Mouse (Mus musculus) midbrain, postnatal 0 days (tissue): ENCODE results near the gene Col4a1. TPM values are rescaled to one million over a fixed set of nuclear protein-coding genes. Genes with fewer than 3 reads are reported as not detected.

Experiments
- ATAC-seq: fragments of 200-750 bp; cut with Nextera tagmentation; 2 replicates; pipeline ENCODE4 v1.8.0; 2017; ENCODE audit warnings: moderate number of reproducible peaks, mild to moderate bottlenecking, moderate TSS enrichment, moderate library complexity; ENCODE audit not compliant: low FRiP score
- DNase-seq: peaks from one replicate; pipeline ENCODE4 v3.0.0-alpha.2; 2015; ENCODE audit warnings: low spot score
- H3K27ac ChIP-seq: fragments of 300-500 bp; sonication (generic); 2 replicates; pipeline ENCODE4 v1.5.1; 2014; ENCODE audit warnings: low read depth, mild to moderate bottlenecking, low read length, mixed read lengths
- H3K27me3 ChIP-seq: fragments of 300-500 bp; sonication (generic); 2 replicates; pipeline ENCODE4 v1.6.1; 2014; ENCODE audit warnings: low read length, control low read depth, mixed read lengths; ENCODE audit not compliant: insufficient read depth
- H3K36me3 ChIP-seq: fragments of 300-500 bp; sonication (generic); 2 replicates; pipeline ENCODE4 v1.6.1; 2014; ENCODE audit warnings: low read length, control low read depth, mixed read lengths; ENCODE audit not compliant: insufficient read depth
- H3K4me1 ChIP-seq: fragments of 300-500 bp; sonication (generic); 2 replicates; pipeline ENCODE4 v1.6.1; 2014; ENCODE audit warnings: mild to moderate bottlenecking, control low read depth, antibody characterized with exemption, low read length, mixed read lengths; ENCODE audit not compliant: insufficient read depth
- H3K4me2 ChIP-seq: fragments of 300-500 bp; sonication (generic); 2 replicates; pipeline ENCODE4 v1.6.1; 2014; ENCODE audit warnings: low read depth, mild to moderate bottlenecking, low read length, mixed read lengths; ENCODE audit not compliant: poor library complexity, severe bottlenecking
- H3K4me3 ChIP-seq: fragments of 300-500 bp; sonication (generic); 2 replicates; pipeline ENCODE4 v1.5.1; 2014; ENCODE audit warnings: low read depth, mild to moderate bottlenecking, low read length, moderate library complexity
- H3K9ac ChIP-seq: fragments of 300-500 bp; sonication (generic); replicated peaks from 2 replicates; pipeline ENCODE4 v1.6.1; 2014; ENCODE audit warnings: mild to moderate bottlenecking, low read length, moderate library complexity, mixed read lengths; ENCODE audit not compliant: poor library complexity, severe bottlenecking
- H3K9me3 ChIP-seq: fragments of 300-500 bp; sonication (generic); 2 replicates; pipeline ENCODE4 v1.6.1; 2016; ENCODE audit warnings: low read length, control low read depth
- CTCF ChIP-seq: IDR thresholded peaks from 2 replicates; pipeline ENCODE4 v1.5.1; 2016; ENCODE audit warnings: antibody characterized with exemption, mild to moderate bottlenecking
- WGBS: fragments of 180-500 bp; shearing (Covaris S2); extraction: QIAGEN DNeasy Blood & Tissue Kit; methylation state at CpG from one replicate; pipeline ENCODE4 v1.1.7; 2014; 5-methylcytosine and 5-hydroxymethylcytosine counted together
- polyA plus RNA-seq: library from polyadenylated mRNA; unstranded; fragments of >200 nt; fragmentation: Nextera tagmentation; extraction: Ambion mirVana; gene quantifications from 2 replicates; pipeline ENCODE4 v1.2.1, GENCODE M21; 2015
- total RNA-seq: library from RNA; depleted of rRNA; stranded (reverse); fragments of >200 nt; gene quantifications from 2 replicates; pipeline ENCODE4 v1.2.3, GENCODE M21; 2014

The Col4a1 gene
- total and polyA plus RNA-seq, 2 experiments from 2014 or later = 45.2 to 219 TPM

DNA sequence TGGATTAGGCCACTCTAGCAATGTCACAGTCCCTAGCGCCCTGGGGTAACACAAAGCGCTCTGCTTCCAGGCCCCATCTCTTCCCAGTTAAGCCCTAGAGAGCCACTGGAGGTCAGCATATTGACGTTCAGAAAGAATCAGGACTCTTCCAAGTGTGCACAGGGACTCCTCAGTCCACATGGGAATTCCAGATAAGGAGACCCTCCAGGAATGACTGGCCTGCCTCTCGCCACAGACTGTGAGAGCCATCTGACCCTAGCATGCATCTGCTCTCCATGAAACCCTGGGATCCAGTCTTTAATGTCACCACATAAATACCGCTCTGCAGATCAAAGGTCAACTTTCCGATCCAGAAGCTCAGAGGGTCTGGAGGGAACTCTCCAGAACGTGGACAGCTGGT lies 88.4 kb downstream of the Col4a1 start:
- H3K4me2 ChIP-seq = no peak overlapping the region
- no peak for TF ChIP-seq CTCF
- no peaks in the 10 kb centered on the region for H3K27me3 ChIP-seq
- H3K4me1 ChIP-seq = no peaks in the 10 kb centered on the region
- no peak overlapping the region for H3K27ac ChIP-seq
- ATAC-seq (no peak), DNase-seq (no peak)
- no peak overlapping the region for H3K9ac ChIP-seq
- H3K36me3 ChIP-seq = peaks cover 7% of the 10 kb centered on the region
- no peak overlapping the region for H3K4me3 ChIP-seq
- 70% methylated on average over 7 of the region's 7 CpGs for WGBS
- no peaks in the 10 kb centered on the region for H3K9me3 ChIP-seq

DNA sequence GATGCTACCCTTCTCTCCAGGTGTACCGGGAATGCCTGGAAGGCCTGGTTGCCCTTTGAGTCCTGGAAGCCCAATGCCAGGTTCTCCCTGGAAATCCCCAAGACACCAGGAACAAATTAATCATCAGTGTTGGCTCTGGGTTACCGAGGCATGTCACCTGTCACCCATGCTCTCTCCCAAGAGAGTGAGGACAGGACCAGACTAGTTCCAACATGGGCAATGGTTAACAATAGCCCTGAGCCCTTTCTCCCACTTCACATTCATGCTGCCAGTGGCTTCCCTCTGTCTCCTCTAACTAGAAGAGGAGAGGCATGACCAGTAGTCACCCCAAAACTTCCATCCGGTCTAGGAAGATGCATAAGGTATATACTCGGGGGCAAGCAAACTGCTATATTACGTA lies 91.3 kb downstream of the Col4a1 start:
- TF ChIP-seq CTCF = no peak
- Histone ChIP-seq H3K4me3 (no peak overlapping the region), H3K9me3 (no peaks in the 10 kb centered on the region), H3K36me3 (peaks cover 12% of the 10 kb centered on the region), H3K9ac (no peak overlapping the region), H3K27ac (no peak overlapping the region), H3K27me3 (no peaks in the 10 kb centered on the region), H3K4me2 (no peak overlapping the region), H3K4me1 (no peaks in the 10 kb centered on the region)
- DNase-seq (no peak), ATAC-seq (no peak)
- 92% methylated on average over 5 of the region's 5 CpGs for WGBS

DNA sequence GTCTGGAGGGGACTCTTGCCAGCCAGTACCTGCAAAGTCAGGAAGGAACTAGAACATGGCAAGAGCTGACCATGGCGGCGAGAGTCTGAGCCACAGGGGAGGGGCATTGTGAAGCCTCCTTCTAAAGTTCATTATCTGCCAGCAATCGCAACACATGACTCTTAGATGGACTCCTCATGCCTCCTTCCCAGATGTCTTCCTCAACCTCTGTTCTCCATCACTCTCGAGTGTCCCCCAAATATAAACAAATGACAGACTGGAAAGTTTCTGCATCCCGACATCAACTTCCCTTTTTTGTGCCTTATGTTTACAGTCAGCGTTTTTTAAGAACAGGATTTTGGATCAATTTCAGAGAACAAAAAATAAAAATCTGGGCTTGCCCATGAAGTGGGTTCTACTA lies 93.3 kb downstream of the Col4a1 start:
- WGBS = 96% methylated on average over 6 of the region's 6 CpGs
- no peak overlapping the region for H3K27ac ChIP-seq

DNA sequence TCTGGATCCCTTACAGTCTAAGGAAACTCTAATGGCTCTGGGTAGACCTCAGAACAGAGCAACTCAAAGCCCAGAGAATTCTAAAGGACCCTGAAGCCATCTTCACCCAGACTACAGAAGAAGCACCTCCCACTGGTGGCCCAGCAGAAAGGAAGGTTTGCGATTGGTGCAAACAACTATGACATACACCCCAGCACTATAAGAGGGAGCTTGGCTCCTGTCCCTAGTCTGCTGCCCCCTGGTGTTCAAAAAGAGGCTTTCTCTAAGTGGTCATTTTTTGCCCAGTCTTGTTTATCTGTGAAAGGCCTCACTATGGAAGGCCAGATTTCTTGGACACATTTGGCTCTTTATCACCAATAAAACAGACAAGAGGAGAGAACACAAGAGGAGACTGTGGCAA lies 97.4 kb downstream of the Col4a1 start:
- Histone ChIP-seq H3K27ac (no peak overlapping the region), H3K4me1 (no peaks in the 10 kb centered on the region), H3K4me3 (no peak overlapping the region), H3K9me3 (no peaks in the 10 kb centered on the region), H3K36me3 (peaks cover 12% of the 10 kb centered on the region), H3K4me2 (no peak overlapping the region), H3K9ac (no peak overlapping the region), H3K27me3 (no peaks in the 10 kb centered on the region)
- peak; percentile 80 for DNase-seq
- WGBS = 16% methylated on average over 1 of the region's 1 CpGs
- ATAC-seq = peak; percentile 71
- TF ChIP-seq CTCF = peak; percentile 85

More for the DNA sequence above, 93.3 kb downstream of the Col4a1 start:
- no peaks in the 10 kb centered on the region for H3K9me3 ChIP-seq
- H3K4me1 ChIP-seq = no peaks in the 10 kb centered on the region
- ATAC-seq (no peak), DNase-seq (no peak)
- no peak overlapping the region for H3K4me3 ChIP-seq
- H3K36me3 ChIP-seq = peaks cover 12% of the 10 kb centered on the region
- H3K27me3 ChIP-seq = no peaks in the 10 kb centered on the region
- no peak for TF ChIP-seq CTCF
- no peak overlapping the region for H3K9ac ChIP-seq
- no peak overlapping the region for H3K4me2 ChIP-seq

DNA sequence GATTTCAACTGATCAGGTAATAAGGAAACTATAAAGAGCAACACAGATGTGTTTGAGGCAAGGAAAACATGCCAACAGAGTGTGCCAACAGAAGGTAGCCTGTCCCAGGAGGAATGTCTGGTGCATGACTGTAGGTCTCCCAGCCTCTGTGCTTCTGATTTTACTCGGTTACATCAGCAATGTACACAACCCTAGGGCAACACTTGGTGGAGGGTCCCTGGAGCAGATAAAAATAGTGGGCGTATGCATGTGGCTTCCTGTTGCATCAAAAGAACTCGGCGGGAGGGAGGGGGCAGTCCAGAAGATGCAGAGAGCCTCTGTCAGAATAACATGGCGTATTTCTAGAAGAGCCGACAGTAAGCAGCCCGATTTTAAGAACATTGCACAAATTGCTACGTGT lies 106.1 kb downstream of the Col4a1 start:
- TF ChIP-seq CTCF = no peak
- ATAC-seq = no peak
- H3K36me3 ChIP-seq = no peaks in the 10 kb centered on the region; the same call in 1 of the 2 replicates
- H3K4me2 ChIP-seq = no peak overlapping the region
- DNase-seq = no peak
- no peaks in the 10 kb centered on the region for H3K9me3 ChIP-seq
- no peak overlapping the region for H3K27ac ChIP-seq
- no peak overlapping the region for H3K9ac ChIP-seq
- WGBS = 78% methylated on average over 8 of the region's 8 CpGs
- no peak overlapping the region for H3K4me3 ChIP-seq
- H3K4me1 ChIP-seq = no peaks in the 10 kb centered on the region
- no peaks in the 10 kb centered on the region for H3K27me3 ChIP-seq

DNA sequence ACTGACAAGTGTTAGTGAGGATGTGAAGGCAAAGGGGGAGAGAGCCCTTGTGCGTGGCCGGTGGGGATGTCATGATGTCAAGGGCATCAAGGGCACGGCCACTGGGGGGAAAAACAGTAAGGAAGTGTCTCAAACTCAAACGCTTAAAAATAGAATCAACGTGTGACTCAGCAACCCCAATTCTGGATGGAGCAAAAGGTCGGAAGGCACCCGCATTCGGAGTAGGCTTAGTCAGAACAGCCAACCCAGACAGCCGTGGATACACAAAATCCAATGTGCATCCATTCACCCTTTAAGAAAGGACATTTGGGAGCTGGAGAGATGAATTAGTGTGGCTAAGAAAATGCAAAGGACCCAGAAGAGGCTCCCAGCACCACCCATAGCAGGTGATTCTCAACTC lies 107.1 kb downstream of the Col4a1 start:
- Histone ChIP-seq H3K36me3 (no peaks in the 10 kb centered on the region; the same call in 1 of the 2 replicates), H3K4me2 (no peak overlapping the region), H3K4me1 (no peaks in the 10 kb centered on the region), H3K27me3 (no peaks in the 10 kb centered on the region), H3K27ac (no peak overlapping the region), H3K9me3 (no peaks in the 10 kb centered on the region), H3K4me3 (no peak overlapping the region), H3K9ac (no peak overlapping the region)
- no peak for TF ChIP-seq CTCF
- DNase-seq (no peak), ATAC-seq (no peak)
- 89% methylated on average over 9 of the region's 9 CpGs for WGBS
